Mouse (Mus musculus): ENCODE data around the gene Spaca6.
A peak's percentile ranks its signal among the peaks of the same experiment; 100 is the strongest.

GRCm38 (mm10) chr17:17827658-17828190 lies 766 bp downstream of the Spaca6 start:
- TF ChIP-seq CTCF (IDR thresholded peaks at IDR 0.05; ENCODE audit: low read depth, low read length) (no peak), POLR2A (IDR thresholded peaks at IDR 0.05; ENCODE audit: insufficient read depth, low read length) (no peak), EP300 (IDR thresholded peaks at IDR 0.05; ENCODE audit: insufficient read depth, low read depth, low read length) (peak; percentile 76; the same call in 1 of the 2 replicates)
